Mouse (Mus musculus) kidney, adult 2 months (tissue): ENCODE measurements around the gene Setd1b. TPM values are rescaled to one million over a fixed set of nuclear protein-coding genes. Genes with fewer than 3 reads are reported as not detected.
A peak's percentile ranks its signal among the peaks of the same experiment; 100 is the strongest.

Experiments
- DNase-seq: peaks from one replicate; pipeline ENCODE4 v3.0.0; 2021
- H3K27ac ChIP-seq: fragments of 200-500 bp; 2 replicates; pipeline ENCODE4 v1.5.1; 2012; ENCODE audit warnings: low read depth, low read length, control low read depth, inconsistent platforms; ENCODE audit not compliant: insufficient read depth
- H3K27me3 ChIP-seq: fragments of 200-500 bp; replicated peaks from 2 replicates; pipeline ENCODE4 v1.6.1; 2012; ENCODE audit warnings: mild to moderate bottlenecking, moderate library complexity, low read length, inconsistent platforms; ENCODE audit not compliant: control insufficient read depth, insufficient read depth
- H3K36me3 ChIP-seq: fragments of 200-500 bp; 2 replicates; pipeline ENCODE4 v1.6.1; 2012; ENCODE audit warnings: mild to moderate bottlenecking, moderate library complexity, low read length, inconsistent platforms; ENCODE audit not compliant: control insufficient read depth, insufficient read depth
- H3K4me1 ChIP-seq: fragments of 200-500 bp; 2 replicates; pipeline ENCODE4 v1.6.1; 2011; ENCODE audit warnings: low read length; ENCODE audit not compliant: control insufficient read depth, insufficient read depth
- H3K4me3 ChIP-seq: fragments of 200-500 bp; 2 replicates; pipeline ENCODE4 v1.5.1; 2011; ENCODE audit warnings: mild to moderate bottlenecking, low read depth, low read length, control low read depth; ENCODE audit not compliant: insufficient read depth
- CTCF ChIP-seq: fragments of 200-500 bp; conservative IDR thresholded peaks from 2 replicates; pipeline ENCODE4 v1.5.1; 2011; ENCODE audit warnings: low read depth, mild to moderate bottlenecking, control low read depth, low read length, moderate library complexity, mixed read lengths; ENCODE audit not compliant: insufficient read depth, insufficient read length
- POLR2A ChIP-seq: fragments of 200-500 bp; IDR thresholded peaks from one replicate; pipeline ENCODE4 v1.6.1; 2011; ENCODE audit warnings: low read depth, low read length, control low read depth
- WGBS: fragments of 180-500 bp; shearing (Covaris S2); methylation state at CpG from one replicate; pipeline ENCODE4 v1.1.7; 2018; 5-methylcytosine and 5-hydroxymethylcytosine counted together
- polyA plus RNA-seq: library from polyadenylated mRNA; depleted of rRNA; stranded (reverse); fragments of >200 nt; gene quantifications from 2 replicates; pipeline ENCODE4 v1.2.3, GENCODE M21; 2012

The Setd1b gene
- polyA plus RNA-seq, 1 experiment: 8.8 TPM

DNA sequence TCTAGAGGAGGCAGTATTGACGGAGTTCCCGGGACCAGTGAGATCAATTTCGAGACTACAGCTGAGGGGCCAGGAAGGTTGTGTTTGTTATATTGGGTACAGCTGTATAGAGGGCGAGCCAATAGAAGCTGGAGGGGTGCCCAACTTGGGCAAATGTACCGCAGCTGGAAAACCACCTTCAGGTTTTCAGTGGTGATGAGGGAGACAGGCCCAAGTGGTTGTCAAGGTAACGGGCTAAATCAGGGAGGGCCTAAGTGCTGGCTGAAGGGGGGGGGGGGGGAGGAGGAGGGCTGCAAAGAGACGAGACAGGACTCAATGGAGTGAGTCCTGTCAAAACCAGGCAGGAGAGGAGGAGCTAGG, 8.2 kb upstream of the Setd1b start:
- 36% methylated on average over 7 of the region's 7 CpGs for WGBS
- Histone ChIP-seq H3K36me3 (peaks cover 3% of the 10 kb centered on the region; the same call in 1 of the 2 replicates), H3K27me3 (no peaks in the 10 kb centered on the region), H3K4me3 (no peak overlapping the region), H3K27ac (no peak overlapping the region), H3K4me1 (peaks cover 31% of the 10 kb centered on the region)
- DNase-seq: no peak
- no peak for TF ChIP-seq CTCF
- no peak for TF ChIP-seq POLR2A

DNA sequence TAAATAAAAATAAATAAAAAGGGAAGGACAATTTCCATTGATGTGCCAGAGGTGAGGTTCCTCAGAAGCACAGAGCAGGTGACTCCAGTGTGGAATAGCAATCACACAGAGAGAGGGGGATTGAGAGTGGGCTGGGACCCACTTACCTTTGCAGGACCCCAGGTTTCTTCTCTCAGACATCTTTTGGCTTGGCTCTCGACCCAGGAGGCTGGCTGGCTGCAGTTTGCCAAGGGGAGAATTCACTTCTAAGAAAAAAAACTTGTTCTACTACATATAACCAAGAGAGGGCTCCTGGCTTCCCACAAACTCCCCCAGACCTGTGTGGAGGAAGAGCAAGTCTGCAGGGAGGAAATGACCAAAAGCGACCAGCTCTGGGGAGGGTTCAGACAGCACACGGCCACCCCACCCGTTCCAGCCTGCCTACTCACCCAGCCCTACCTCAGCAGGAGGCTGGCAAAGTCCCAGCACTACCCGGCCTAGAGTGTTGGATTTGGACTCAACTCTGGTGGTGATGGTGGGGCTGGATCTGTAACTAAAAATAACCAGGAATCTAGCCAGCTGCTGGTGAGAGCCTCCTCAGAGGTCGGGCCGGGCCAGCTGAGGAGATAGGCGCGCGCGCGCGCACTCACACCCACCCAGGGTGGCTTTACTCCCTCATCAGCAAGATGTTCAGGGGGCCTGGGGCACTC, 7.7 kb upstream of the Setd1b start:
- Histone ChIP-seq H3K4me3 (no peak overlapping the region), H3K36me3 (peaks cover 3% of the 10 kb centered on the region; the same call in 1 of the 2 replicates), H3K27me3 (no peaks in the 10 kb centered on the region), H3K27ac (peak overlapping the region; percentile 91; the same call in 1 of the 2 replicates), H3K4me1 (peaks cover 31% of the 10 kb centered on the region)
- WGBS: 7% methylated on average over 13 of the region's 13 CpGs
- TF ChIP-seq POLR2A: no peak
- no peak for TF ChIP-seq CTCF
- peak; percentile 81 for DNase-seq

DNA sequence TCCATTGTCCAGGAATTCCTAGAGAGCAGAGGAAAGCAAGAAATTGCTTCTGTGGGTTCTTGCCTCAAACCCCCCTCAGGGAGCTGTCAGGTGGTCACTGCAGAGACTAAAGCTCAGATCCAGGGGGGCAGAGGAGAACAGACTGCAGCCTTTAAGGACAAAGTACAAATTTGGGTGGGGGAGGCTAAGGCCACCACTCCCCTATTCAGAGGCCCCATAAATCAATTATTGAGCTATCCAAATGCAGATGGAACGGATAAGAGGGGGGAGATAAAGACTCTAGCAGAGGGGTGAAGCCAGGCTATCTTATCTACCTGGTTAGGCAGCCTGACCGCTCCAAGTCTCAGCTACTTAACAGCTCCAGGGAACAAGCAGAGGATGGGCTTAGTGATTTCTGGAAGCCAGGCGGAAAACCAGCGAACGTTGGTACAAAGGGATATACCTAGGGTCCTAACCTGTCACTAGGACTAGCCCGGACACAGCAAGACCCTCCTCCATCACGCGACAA, 7.1 kb upstream of the Setd1b start:
- peaks cover 3% of the 10 kb centered on the region; the same call in 1 of the 2 replicates for H3K36me3 ChIP-seq
- H3K4me3 ChIP-seq: peak overlapping the region; percentile 35
- peaks cover 31% of the 10 kb centered on the region for H3K4me1 ChIP-seq
- WGBS: 20% methylated on average over 8 of the region's 8 CpGs
- no peaks in the 10 kb centered on the region for H3K27me3 ChIP-seq
- TF ChIP-seq POLR2A: no peak
- no peak for TF ChIP-seq CTCF
- H3K27ac ChIP-seq: peak overlapping the region; percentile 91
- no peak for DNase-seq

DNA sequence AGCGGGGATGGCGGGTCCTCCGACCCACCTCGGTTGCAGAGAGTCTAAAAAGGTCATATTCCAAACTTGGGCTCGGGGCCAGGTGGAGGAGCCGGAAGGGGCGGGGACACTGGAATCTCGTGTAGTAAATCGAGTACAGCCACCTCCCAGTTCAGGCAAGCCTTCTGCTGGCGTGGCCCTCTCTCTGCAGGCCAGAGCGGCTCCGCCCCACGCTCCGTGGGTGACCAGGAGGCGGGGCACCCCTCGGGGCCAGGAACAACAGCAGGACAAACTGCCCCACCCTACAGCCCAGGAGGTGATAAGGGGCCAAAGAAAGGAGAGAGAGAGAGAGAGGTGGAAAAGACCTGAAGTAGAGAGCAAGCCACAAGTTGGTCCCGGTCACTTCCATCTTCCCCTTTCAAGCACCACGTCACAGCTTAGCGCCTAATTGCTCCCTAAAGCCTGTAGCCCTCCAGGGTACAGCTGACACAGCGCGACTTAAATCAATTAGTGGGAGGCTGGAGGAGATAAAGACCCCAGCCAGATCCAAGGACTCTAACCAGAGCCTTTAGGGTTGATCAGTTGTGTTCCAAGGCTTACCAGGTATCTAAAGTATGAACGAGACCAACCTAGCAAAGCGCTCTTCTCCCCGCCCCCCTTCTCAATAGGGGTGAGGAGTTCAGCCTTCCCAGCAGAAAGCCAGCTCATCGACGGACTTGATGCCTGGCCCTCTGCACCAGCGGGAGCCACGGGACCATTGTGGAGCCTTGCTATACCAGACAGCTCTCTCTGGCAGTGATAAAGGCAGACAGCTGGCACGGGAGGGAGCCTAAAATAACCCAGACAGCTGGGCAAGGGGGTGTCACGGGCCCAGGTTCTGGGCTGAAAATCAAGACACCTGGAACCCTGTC, 6.3 kb upstream of the Setd1b start:
- TF ChIP-seq POLR2A (no peak), CTCF (peak; percentile 31; the same call in 1 of the 2 replicates)
- Histone ChIP-seq H3K4me3 (peak overlapping the region; percentile 35), H3K27ac (peak overlapping the region; percentile 98), H3K36me3 (peaks cover 3% of the 10 kb centered on the region; the same call in 1 of the 2 replicates), H3K4me1 (peaks cover 31% of the 10 kb centered on the region), H3K27me3 (no peaks in the 10 kb centered on the region)
- 2% methylated on average over 30 of the region's 30 CpGs for WGBS
- peak; percentile 97 for DNase-seq

DNA sequence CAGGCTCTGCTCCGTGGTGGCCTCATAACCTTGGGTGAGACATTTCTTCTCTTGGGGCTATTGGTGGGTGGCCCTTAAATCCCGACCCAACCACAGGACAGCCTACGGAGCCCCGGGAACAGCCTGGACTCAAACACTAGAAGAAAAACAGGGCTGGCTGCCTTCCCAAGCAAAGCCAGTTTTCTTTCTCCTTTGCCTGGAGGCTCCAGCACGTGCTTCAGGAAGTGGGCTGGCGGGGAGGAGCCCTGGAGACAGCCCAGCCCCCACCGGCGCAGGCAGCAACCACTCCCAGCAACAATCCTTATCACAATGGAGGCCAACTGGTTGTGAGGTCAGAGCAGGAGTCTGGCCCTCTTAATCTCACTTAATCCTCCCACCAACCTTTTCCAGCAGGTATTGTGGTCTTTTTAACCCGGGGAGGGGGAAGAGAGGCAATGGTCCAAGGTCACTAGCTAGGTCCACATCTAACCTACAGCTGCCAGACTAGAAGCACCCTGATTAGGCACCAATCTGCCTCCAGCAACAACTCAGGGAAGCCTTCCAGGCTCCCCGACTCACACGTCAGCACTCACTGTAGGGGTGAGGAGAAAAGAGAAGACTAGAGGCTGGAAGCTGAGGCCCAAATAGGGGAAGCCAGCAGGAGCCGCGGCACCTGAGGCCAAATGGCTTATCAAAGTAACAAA, 5.5 kb upstream of the Setd1b start:
- peak overlapping the region; percentile 98 for H3K27ac ChIP-seq
- TF ChIP-seq POLR2A (peak; percentile 62), CTCF (no peak)
- peak; percentile 98 for DNase-seq
- peak overlapping the region; percentile 63 for H3K4me3 ChIP-seq
- WGBS: 0% methylated on average over 13 of the region's 13 CpGs
- no peaks in the 10 kb centered on the region for H3K27me3 ChIP-seq
- peaks cover 3% of the 10 kb centered on the region; the same call in 1 of the 2 replicates for H3K36me3 ChIP-seq
- peaks cover 31% of the 10 kb centered on the region for H3K4me1 ChIP-seq

DNA sequence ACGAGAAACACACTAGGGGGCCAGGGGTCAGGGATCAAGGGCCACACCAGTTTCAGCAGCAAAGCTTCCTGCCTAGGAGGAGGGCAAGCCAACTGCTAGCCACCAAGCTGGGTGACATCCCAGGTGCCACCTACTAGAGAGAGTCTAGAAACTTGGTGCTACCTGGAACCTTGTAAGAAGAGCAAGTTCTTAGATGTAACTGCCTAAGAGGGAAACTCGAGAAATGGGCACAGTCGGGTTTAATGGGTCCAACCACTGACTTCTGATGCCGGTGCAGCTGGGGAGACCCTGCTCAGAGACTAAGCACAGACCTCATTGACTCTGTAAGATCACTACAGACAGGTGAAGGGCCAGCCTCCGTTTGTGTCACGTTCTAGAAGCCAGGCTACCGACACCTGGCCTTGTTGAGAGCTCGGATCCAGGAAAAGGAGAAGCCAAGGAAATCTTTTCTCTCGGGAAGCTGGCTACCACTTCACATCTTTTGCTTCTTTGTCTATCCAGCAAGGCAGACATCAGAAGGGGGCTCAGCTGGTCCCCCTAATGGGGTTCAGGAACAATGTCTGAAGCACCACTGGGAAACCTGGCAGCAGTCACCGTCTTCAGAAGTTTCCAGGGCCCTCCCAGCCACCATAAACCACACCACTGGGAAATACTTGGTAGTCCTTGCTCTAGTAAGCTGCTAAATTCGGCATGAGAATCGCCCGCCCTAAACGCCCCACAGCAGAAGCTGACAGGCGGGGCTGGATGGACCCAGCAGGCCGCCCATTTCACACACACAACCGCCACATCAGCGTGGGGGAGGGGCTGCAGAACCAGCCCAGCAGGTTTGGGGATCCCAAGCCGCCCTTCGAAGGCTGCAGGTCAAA, 4.7 kb upstream of the Setd1b start:
- 5% methylated on average over 20 of the region's 20 CpGs for WGBS
- Histone ChIP-seq H3K4me3 (peak overlapping the region; percentile 63), H3K4me1 (peaks cover 31% of the 10 kb centered on the region), H3K27ac (peak overlapping the region; percentile 98), H3K36me3 (peaks cover 3% of the 10 kb centered on the region; the same call in 1 of the 2 replicates), H3K27me3 (no peaks in the 10 kb centered on the region)
- TF ChIP-seq CTCF (no peak), POLR2A (no peak)
- peak; percentile 95 for DNase-seq
